Mouse (Mus musculus): ENCODE measurements around the gene Adamts4. TPM values are rescaled to one million over a fixed set of nuclear protein-coding genes. Genes with fewer than 3 reads are reported as not detected.

The Adamts4 gene
- total RNA-seq, 1 experiment, result 4.5 TPM

DNA sequence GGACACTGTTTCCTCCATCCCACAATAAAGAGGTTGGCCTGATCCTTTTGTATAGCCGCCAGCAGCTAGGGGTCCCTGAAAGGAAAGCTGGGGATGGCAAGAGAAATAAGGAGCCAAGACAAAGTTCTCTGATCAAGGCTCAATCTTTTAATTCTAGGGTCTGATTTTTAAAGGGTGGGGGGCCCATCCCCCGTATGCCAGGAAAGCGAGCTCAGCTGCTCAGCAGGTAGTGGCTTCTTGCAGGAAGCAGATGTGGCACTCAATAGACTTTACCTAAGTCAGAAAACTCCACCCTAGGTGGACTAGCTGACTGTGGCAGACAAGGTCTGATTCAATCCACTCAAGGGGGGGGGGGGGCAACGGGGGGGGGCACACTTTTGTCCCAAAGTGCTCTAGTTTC, 23.4 kb upstream of the Adamts4 start:
- Histone ChIP-seq H3K4me1 (ENCODE audit: control insufficient read depth in 2 of 2, insufficient read depth in 2 of 2, low read length in 2 of 2, poor library complexity in 1 of 2) (peaks cover 0 to 10% of the 10 kb centered on the region in 2 experiments; a peak in 1 of 4 replicates), H3K9me3 (ENCODE audit: control insufficient read depth, insufficient read depth, low read depth, low read length) (no peaks in the 10 kb centered on the region), H3K9ac (ENCODE audit: insufficient read depth, low read depth, low read length, poor library complexity, severe bottlenecking) (no peak overlapping the region), H3K4me3 (ENCODE audit: insufficient read depth in 1 of 2, low read depth in 1 of 2, low read length in 2 of 2, poor library complexity in 1 of 2, severe bottlenecking in 1 of 2) (no peak overlapping the region), H3K36me3 (ENCODE audit: control insufficient read depth, insufficient read depth, low read length, poor library complexity, severe bottlenecking) (no peaks in the 10 kb centered on the region), H3K27ac (ENCODE audit: insufficient read depth, low read depth, low read length, poor library complexity, severe bottlenecking) (no peak overlapping the region)
- in situ Hi-C loops (cut with MboI; ENCODE audit: low sequenced_read_pairs in 2 of 2, unreplicated experiment in 2 of 2), result loop anchor here in 1 of 2 experiments (25.0 kb wide), 1 partner anchor 339 kb away; the partner anchor contains the start of genes Dusp12 and Gm26620
- TF ChIP-seq CHD2 (IDR thresholded peaks at IDR 0.05; ENCODE audit: low read depth, low read length), result no peak
- no peak for TF ChIP-seq ZC3H11A (IDR thresholded peaks at IDR 0.05; ENCODE audit: borderline replicate concordance, low read depth, low read length)
- no peak for TF ChIP-seq ZNF384 (IDR thresholded peaks at IDR 0.05; ENCODE audit: low read depth, low read length)
- no peak for TF ChIP-seq HCFC1 (IDR thresholded peaks at IDR 0.05; ENCODE audit: borderline replicate concordance, insufficient read depth, low read length)
- DNase-seq (ENCODE audit: low read depth, low spot score), result no peak

DNA sequence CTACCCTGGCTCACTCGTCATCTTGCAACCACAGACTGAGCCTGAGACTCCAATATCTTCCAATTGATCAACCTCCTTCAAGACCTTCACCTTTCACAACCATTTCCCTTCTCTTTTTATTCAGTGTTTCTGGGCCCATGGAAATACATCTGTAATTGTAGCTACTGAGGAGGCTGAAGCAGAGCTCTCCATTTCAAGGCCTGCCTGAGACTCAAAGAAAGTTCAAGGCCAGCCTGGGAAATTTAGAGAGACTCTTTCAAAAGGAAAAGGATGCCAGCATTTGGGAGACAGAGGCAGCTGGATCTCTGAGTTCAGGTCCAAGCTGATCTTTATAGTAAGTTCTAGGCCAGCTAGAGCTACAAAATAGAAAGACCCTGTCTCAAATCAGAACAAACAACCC, 22.3 kb upstream of the Adamts4 start:
- in situ Hi-C loops (cut with MboI; ENCODE audit: low sequenced_read_pairs in 2 of 2, unreplicated experiment in 2 of 2), result loop anchor here in 1 of 2 experiments (25.0 kb wide), 1 partner anchor 341 kb away; the partner anchor contains the start of genes Dusp12 and Gm26620
- no peak for DNase-seq (ENCODE audit: low read depth, low spot score)
- Histone ChIP-seq H3K27ac (ENCODE audit: insufficient read depth, low read depth, low read length, poor library complexity, severe bottlenecking) (no peak overlapping the region), H3K4me3 (ENCODE audit: insufficient read depth in 1 of 2, low read depth in 1 of 2, low read length in 2 of 2, poor library complexity in 1 of 2, severe bottlenecking in 1 of 2) (no peak overlapping the region), H3K9me3 (ENCODE audit: control insufficient read depth, insufficient read depth, low read depth, low read length) (no peaks in the 10 kb centered on the region), H3K36me3 (ENCODE audit: control insufficient read depth, insufficient read depth, low read length, poor library complexity, severe bottlenecking) (no peaks in the 10 kb centered on the region), H3K9ac (ENCODE audit: insufficient read depth, low read depth, low read length, poor library complexity, severe bottlenecking) (no peak overlapping the region), H3K4me1 (ENCODE audit: control insufficient read depth in 2 of 2, insufficient read depth in 2 of 2, low read length in 2 of 2, poor library complexity in 1 of 2) (peaks cover 0 to 10% of the 10 kb centered on the region in 2 experiments; a peak in 1 of 4 replicates)
- TF ChIP-seq MAFK (IDR thresholded peaks at IDR 0.05; ENCODE audit: insufficient read depth, low read depth, low read length) (no peak), ZC3H11A (IDR thresholded peaks at IDR 0.05; ENCODE audit: borderline replicate concordance, low read depth, low read length) (no peak), CHD2 (IDR thresholded peaks at IDR 0.05; ENCODE audit: low read depth, low read length) (no peak), HCFC1 (IDR thresholded peaks at IDR 0.05; ENCODE audit: borderline replicate concordance, insufficient read depth, low read length) (no peak), ZNF384 (IDR thresholded peaks at IDR 0.05; ENCODE audit: low read depth, low read length) (no peak)

DNA sequence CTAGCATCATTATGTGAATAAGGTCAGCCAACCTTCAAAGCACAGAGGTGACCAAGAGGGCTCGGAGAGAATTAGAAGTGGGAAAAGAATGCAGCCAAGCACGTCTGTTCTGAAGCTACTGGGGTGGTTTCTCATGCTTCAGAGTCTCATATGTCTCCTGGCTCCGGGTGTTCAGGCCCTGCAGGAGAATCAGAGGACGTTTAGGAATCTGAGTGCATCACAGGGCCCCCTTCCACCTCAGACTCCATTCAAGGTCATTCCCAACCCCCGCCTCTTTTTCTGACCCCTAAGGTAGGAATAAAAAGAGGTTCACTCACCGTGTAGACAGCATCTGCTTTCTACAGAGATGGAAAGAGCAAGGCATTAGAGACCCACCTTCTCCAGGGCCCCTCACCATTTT, 20.5 kb upstream of the Adamts4 start:
- no peak for DNase-seq (ENCODE audit: low read depth, low spot score)
- Histone ChIP-seq H3K9ac (ENCODE audit: insufficient read depth, low read depth, low read length, poor library complexity, severe bottlenecking) (no peak overlapping the region), H3K36me3 (ENCODE audit: control insufficient read depth, insufficient read depth, low read length, poor library complexity, severe bottlenecking) (peaks cover under 1% of the 10 kb centered on the region), H3K4me1 (ENCODE audit: control insufficient read depth in 2 of 2, insufficient read depth in 2 of 2, low read length in 2 of 2, poor library complexity in 1 of 2) (peaks cover 0 to 10% of the 10 kb centered on the region in 2 experiments; a peak in 1 of 4 replicates), H3K27ac (ENCODE audit: insufficient read depth, low read depth, low read length, poor library complexity, severe bottlenecking) (no peak overlapping the region), H3K9me3 (ENCODE audit: control insufficient read depth, insufficient read depth, low read depth, low read length) (no peaks in the 10 kb centered on the region), H3K4me3 (ENCODE audit: insufficient read depth in 1 of 2, low read depth in 1 of 2, low read length in 2 of 2, poor library complexity in 1 of 2, severe bottlenecking in 1 of 2) (no peak overlapping the region)
- in situ Hi-C loops (cut with MboI; ENCODE audit: low sequenced_read_pairs in 2 of 2, unreplicated experiment in 2 of 2), result loop anchor here in 1 of 2 experiments (25.0 kb wide), 1 partner anchor 342 kb away; the partner anchor contains the start of genes Dusp12 and Gm26620
- TF ChIP-seq CHD2 (IDR thresholded peaks at IDR 0.05; ENCODE audit: low read depth, low read length), result no peak
- TF ChIP-seq ZNF384 (IDR thresholded peaks at IDR 0.05; ENCODE audit: low read depth, low read length), result no peak
- no peak for TF ChIP-seq ZC3H11A (IDR thresholded peaks at IDR 0.05; ENCODE audit: borderline replicate concordance, low read depth, low read length)
- no peak for TF ChIP-seq MAFK (IDR thresholded peaks at IDR 0.05; ENCODE audit: insufficient read depth, low read depth, low read length)
- TF ChIP-seq HCFC1 (IDR thresholded peaks at IDR 0.05; ENCODE audit: borderline replicate concordance, insufficient read depth, low read length), result no peak

DNA sequence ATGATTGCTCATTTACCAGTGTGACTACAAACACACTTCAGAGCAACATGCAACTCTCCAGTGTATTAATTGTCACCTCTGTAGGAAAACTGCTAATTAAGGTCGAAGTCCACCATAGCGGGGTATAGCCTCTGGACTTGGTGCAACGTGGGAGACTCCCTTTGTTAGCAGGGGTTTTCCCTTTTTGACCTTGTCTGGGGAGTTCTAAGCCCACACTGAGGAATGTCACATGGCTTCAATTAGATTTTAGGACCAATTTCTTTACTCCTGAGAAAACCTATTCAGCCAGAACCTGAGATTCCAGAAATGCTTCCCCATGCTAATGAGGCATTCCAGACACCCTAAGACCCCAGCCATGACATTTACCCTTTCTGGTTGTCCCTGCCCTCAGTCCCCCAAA, 20.0 kb upstream of the Adamts4 start:
- Histone ChIP-seq H3K36me3 (ENCODE audit: control insufficient read depth, insufficient read depth, low read length, poor library complexity, severe bottlenecking) (peaks cover 3% of the 10 kb centered on the region), H3K27ac (ENCODE audit: insufficient read depth, low read depth, low read length, poor library complexity, severe bottlenecking) (no peak overlapping the region), H3K4me3 (ENCODE audit: insufficient read depth in 1 of 2, low read depth in 1 of 2, low read length in 2 of 2, poor library complexity in 1 of 2, severe bottlenecking in 1 of 2) (no peak overlapping the region), H3K9me3 (ENCODE audit: control insufficient read depth, insufficient read depth, low read depth, low read length) (no peaks in the 10 kb centered on the region), H3K4me1 (ENCODE audit: control insufficient read depth in 2 of 2, insufficient read depth in 2 of 2, low read length in 2 of 2, poor library complexity in 1 of 2) (peaks cover 0 to 8% of the 10 kb centered on the region in 2 experiments; a peak in 1 of 4 replicates), H3K9ac (ENCODE audit: insufficient read depth, low read depth, low read length, poor library complexity, severe bottlenecking) (no peak overlapping the region)
- TF ChIP-seq ZC3H11A (IDR thresholded peaks at IDR 0.05; ENCODE audit: borderline replicate concordance, low read depth, low read length) (no peak), HCFC1 (IDR thresholded peaks at IDR 0.05; ENCODE audit: borderline replicate concordance, insufficient read depth, low read length) (no peak), CHD2 (IDR thresholded peaks at IDR 0.05; ENCODE audit: low read depth, low read length) (no peak), ZNF384 (IDR thresholded peaks at IDR 0.05; ENCODE audit: low read depth, low read length) (no peak), MAFK (IDR thresholded peaks at IDR 0.05; ENCODE audit: insufficient read depth, low read depth, low read length) (no peak)
- in situ Hi-C loops (cut with MboI; ENCODE audit: low sequenced_read_pairs in 2 of 2, unreplicated experiment in 2 of 2), result loop anchor here in 1 of 2 experiments (25.0 kb wide), 1 partner anchor 343 kb away; the partner anchor contains the start of genes Dusp12 and Gm26620
- no peak for DNase-seq (ENCODE audit: low read depth, low spot score)
